8 mouse cellular contexts compared by ENCODE assay signal in genomic region chr11:86993041-86994037, GRCm38 (mm10). TPM values are rescaled to one million over a fixed set of nuclear protein-coding genes. Genes with fewer than 3 reads are reported as not detected.
DNase-seq lines count a peak whose midpoint lies in the region; ATAC-seq and TF ChIP-seq lines count a peak whose summit lies in the region.

Ypel2 (minus strand) TSS chr11:86993707.

- H3K79me2 ChIP-seq in macrophage (ENCODE audit: inconsistent target): peaks cover 19% of the 10 kb centered on the region; the same call in 1 of the 2 replicates

- peak; percentile 100 for ATAC-seq in hindbrain, postnatal 0 days

- WGBS in hindbrain, postnatal 0 days: under 1% methylated on average over 96 of the region's 96 CpGs
- under 1% methylated on average over 95 of the region's 96 CpGs for WGBS in macrophage (ENCODE audit: missing documents)

- peak; percentile 96 for DNase-seq in WW6 (ENCODE audit: low read depth, low spot score)
- peak; percentile 95 to 98 for DNase-seq in cerebellum, postnatal 36 days
- DNase-seq in gastrocnemius, adult 2 months: peak; percentile 99
- peak; percentile 97 for DNase-seq in hindbrain, postnatal 0 days (ENCODE audit: low spot score)
- peak; percentile 96 to 98 for DNase-seq in left cerebral cortex, adult 2 months (ENCODE audit: extremely low spot score in 1 of 2, low spot score in 2 of 2)
- DNase-seq in retina, postnatal 7 days (ENCODE audit: low read depth, low spot score): peak; percentile 92
- peak; percentile 93 for DNase-seq in urinary bladder, adult 18-20 months (ENCODE audit: low spot score in 2 of 2)

- peak within 1 kb of the TSS; percentile 83 for H3K4me2 ChIP-seq in hindbrain, postnatal 0 days (ENCODE audit: low read depth, low read length)

- peak within 1 kb of the TSS; percentile 98 for H3K27ac ChIP-seq in gastrocnemius, adult 2 months
- H3K27ac ChIP-seq in hindbrain, postnatal 0 days: peak within 1 kb of the TSS; percentile 81
- H3K27ac ChIP-seq in left cerebral cortex, adult 2 months: peak within 1 kb of the TSS; percentile 99
- no peak within 1 kb of the TSS for H3K27ac ChIP-seq in macrophage

- H3K4me3 ChIP-seq in gastrocnemius, adult 2 months: peak within 1 kb of the TSS; percentile 97
- peak within 1 kb of the TSS; percentile 89 for H3K4me3 ChIP-seq in hindbrain, postnatal 0 days (ENCODE audit: low read length)
- peak within 1 kb of the TSS; percentile 100 for H3K4me3 ChIP-seq in left cerebral cortex, adult 2 months
- peak within 1 kb of the TSS; percentile 43 for H3K4me3 ChIP-seq in macrophage (ENCODE audit: inconsistent target)

- H3K27me3 ChIP-seq in hindbrain, postnatal 0 days (ENCODE audit: insufficient read depth, low read length): no peaks in the 10 kb centered on the region

- H3K9ac ChIP-seq in hindbrain, postnatal 0 days (replicated peaks; ENCODE audit: low read length): peak within 1 kb of the TSS; percentile 66

- intact Hi-C loops in gastrocnemius, adult 2 months (cut with DNase I): loop anchor here (5.0 to 10.0 kb wide), 2 partner anchors 76 to 99 kb away; no protein-coding TSS in a partner anchor
- intact Hi-C loops in left cerebral cortex, adult 2 months (cut with DNase I): loop anchor here (1.0 to 10.0 kb wide), 6 partner anchors 41 to 237 kb away; partner anchors contain the start of genes Cltc and Dhx40

- peaks cover 4% of the 10 kb centered on the region; the same call in 1 of the 2 replicates for H3K4me1 ChIP-seq in hindbrain, postnatal 0 days (ENCODE audit: insufficient read depth, low read length)

- H3K36me3 ChIP-seq in hindbrain, postnatal 0 days (ENCODE audit: insufficient read depth, low read length): no peaks in the 10 kb centered on the region
- H3K36me3 ChIP-seq in macrophage (ENCODE audit: inconsistent target): no peaks in the 10 kb centered on the region

- no peaks in the 10 kb centered on the region for H3K9me3 ChIP-seq in hindbrain, postnatal 0 days (ENCODE audit: low read length)

- no peak; the same call in 1 of the 2 replicates for TF ChIP-seq CTCF in gastrocnemius, adult 2 months (IDR thresholded peaks at IDR 0.05)
- TF ChIP-seq CTCF in hindbrain, postnatal 0 days (IDR thresholded peaks at IDR 0.05; ENCODE audit: low read depth): peak; percentile 18; the same call in 1 of the 2 replicates
- no peak; the same call in 1 of the 2 replicates for TF ChIP-seq CTCF in left cerebral cortex, adult 2 months (IDR thresholded peaks at IDR 0.05)

RNA-seq across cellular contexts. Expression of gene Ypel2, which starts in this region (rescaled TPM):
- total RNA-seq in gastrocnemius, adult 2 months (2021): 10 to 100 TPM in 1 of 2 experiments, 1 to 10 TPM in 1; 4.5 to 11.6 TPM
- 2.7 and 4.6 TPM in 2 replicates for total RNA-seq in hindbrain, postnatal 0 days (2014; rRNA removed)
- 3.4 and 3.6 TPM in 2 replicates for polyA plus RNA-seq in hindbrain, postnatal 0 days (2015; fragmentation: Nextera tagmentation; extraction: Ambion mirVana)
- 10 to 100 TPM; 42.8 to 45.5 TPM for total RNA-seq in left cerebral cortex, adult 2 months (2021)
- 10 to 100 TPM in 2 of 26 experiments, 1 to 10 TPM in 19, under 1 TPM in 5; 0.65 to 14.1 (median 3.8) TPM for total RNA-seq in macrophage (2018; cell fraction: chromatin; rRNA removed)
- 1 to 10 TPM in 25 of 26 experiments, under 1 TPM in 1; 0.84 to 9.4 (median 3.3) TPM for total RNA-seq in macrophage (2018; cell fraction: cytosol; rRNA removed)
- 10 to 100 TPM in 4 of 26 experiments, 1 to 10 TPM in 22; 1.4 to 14.7 (median 3.7) TPM for total RNA-seq in macrophage (2018; cell fraction: nucleus; rRNA removed)
- 1.1 to 6.4 TPM (median 4.0 TPM) in 3 replicates for polyA plus RNA-seq in macrophage (2018)

Comparison
In these comparisons a context has a peak if more than half of its experiments do, and no peak if none do; other contexts are left out.
1. H3K4me3 ChIP-seq: peak in every context shown above with its lines; median percentile 100 in left cerebral cortex, adult 2 months; 97 in gastrocnemius, adult 2 months; 89 in hindbrain, postnatal 0 days; 43 in macrophage.